Mouse (Mus musculus) kidney, adult 8-10 months (tissue): ENCODE measurements at regions not wholly inside any gene's neighbourhood (a gene's known extent, or its start where the extent isn't known, plus 50 kb on each side); places are given as distances from the start of the nearest gene placed in this dataset.
A peak's percentile ranks its signal among the peaks of the same experiment; 100 is the strongest.
"Not testable (repeated sequence)": the region's sequence is repeated elsewhere in the genome, so short reads cannot be mapped to it uniquely, and the experiment has no call there.

Experiments used
- DNase-seq, 2 experiments: peaks; one replicate each; pipeline ENCODE4 v3.0.0; 2022

GRCm38 (mm10) chr11:111971001-111971400 lies 811.0 kb upstream of the Sox9 start:
- DNase-seq: no peak

DNA sequence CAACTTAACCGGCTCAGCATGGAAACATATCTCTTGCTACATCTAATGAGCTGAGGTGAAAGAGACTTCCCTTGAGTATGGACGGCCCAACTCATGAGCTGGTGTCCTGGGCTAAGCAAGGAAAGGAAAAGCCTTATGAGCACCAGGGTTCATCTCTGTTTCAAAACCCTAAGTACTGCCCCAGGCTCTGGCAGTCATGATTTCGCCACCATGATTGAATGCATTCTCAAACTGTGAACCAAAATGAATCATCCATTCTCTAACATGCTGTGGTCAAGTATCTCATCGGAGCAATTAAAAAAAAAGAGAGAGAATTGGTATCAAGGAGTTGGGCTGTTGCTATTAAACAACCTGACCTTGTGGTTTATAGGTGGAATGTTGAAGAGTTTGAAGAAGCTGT lies 803.4 kb upstream of the Sox9 start:
- DNase-seq: no peak

GRCm38 (mm10) chr11:111996395-111996794 lies 785.6 kb upstream of the Sox9 start:
- DNase-seq: no peak

- DNase-seq: not testable (repeated sequence)
Observed at GRCm38 (mm10) chr11:112010848-112011247, 771.2 kb upstream of the Sox9 start.

DNA sequence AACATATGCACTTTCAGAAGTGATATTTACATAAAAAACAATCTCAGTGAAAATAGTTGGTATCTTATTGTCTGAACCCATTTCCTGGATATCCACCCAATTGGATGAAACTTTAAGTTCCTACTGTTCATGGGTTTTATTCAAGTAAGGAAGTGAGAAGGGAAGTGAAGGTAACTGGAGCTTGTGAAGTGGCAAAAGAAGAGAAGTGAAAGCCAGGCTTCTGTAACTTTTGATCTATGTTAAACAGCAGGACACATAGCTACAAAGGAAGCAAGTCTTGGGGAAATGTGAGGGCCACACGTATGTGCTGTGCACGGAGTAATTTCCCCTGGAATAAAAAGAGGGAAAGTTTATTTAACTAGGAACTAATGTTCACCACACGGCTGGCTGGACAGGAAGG lies 764.1 kb upstream of the Sox9 start:
- no peak for DNase-seq

GRCm38 (mm10) chr11:112028031-112028430 lies 754.0 kb upstream of the Sox9 start:
- no peak for DNase-seq

- no peak for DNase-seq
Observed at GRCm38 (mm10) chr11:112038741-112039140, 743.3 kb upstream of the Sox9 start.

DNA sequence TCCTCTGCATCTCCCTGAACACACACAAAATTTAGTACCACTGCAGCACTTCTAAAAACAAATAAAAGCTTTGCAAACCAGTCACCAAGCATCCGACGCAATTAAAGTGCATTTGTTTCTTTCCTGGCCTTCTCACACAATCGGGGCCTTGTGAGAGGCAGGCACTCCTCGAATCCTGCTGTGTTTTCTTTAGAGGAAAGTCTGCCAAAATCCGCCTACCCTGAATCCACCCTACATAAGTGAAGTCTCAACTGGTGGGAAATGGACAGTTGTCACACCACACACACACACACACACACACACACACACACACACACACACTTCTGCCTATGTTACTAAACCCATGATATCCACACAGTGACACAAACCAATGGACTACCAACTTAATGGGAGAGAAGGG lies 737.6 kb upstream of the Sox9 start:
- DNase-seq: no peak

GRCm38 (mm10) chr11:112045353-112045752 lies 736.7 kb upstream of the Sox9 start:
- no peak for DNase-seq

- no peak for DNase-seq
Observed at GRCm38 (mm10) chr11:112050362-112050761, 731.7 kb upstream of the Sox9 start.

DNA sequence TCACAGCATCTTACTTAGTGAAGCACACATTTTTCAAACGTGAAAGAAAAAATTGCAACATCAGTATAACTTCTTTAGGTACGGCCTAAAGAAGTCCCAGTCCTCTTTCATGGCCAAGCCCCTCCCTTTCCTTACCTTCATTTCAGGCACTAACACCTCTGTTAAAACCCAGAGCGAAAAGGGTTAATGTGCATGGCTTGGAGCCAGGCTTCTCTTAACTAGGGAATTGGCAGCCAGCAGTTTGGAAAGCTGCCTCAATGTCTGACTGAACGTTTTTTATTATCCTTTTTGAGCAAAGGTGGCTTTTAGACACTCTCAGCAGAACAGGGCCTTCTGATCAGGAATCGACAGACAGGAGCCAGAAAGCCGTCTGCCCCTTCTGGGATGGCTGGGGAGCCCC lies 726.4 kb upstream of the Sox9 start:
- peak; percentile 73 to 86 for DNase-seq

- DNase-seq: no peak
Observed at GRCm38 (mm10) chr11:112067176-112067575, 714.8 kb upstream of the Sox9 start.

GRCm38 (mm10) chr11:112068821-112069220 lies 713.2 kb upstream of the Sox9 start:
- DNase-seq: no peak

GRCm38 (mm10) chr11:112071571-112071970 lies 710.5 kb upstream of the Sox9 start:
- no peak for DNase-seq

DNA sequence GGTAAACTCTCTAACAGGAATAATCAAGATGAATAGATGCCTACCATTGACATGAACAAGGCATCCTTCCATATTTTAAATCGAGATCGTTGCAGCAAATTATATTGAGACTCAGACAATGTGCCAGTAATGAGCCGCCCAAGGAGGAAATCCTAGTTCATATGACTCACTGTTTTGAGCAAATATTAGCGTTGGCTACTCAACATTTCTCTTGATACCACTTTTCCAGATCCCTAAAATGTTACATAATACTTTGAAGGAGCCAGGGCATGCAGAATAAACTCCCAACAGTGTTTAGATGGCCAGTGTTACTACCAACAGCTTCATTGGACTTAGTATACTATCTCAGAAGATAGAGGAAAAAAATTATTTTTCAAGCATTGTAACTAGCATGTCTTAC lies 700.6 kb upstream of the Sox9 start:
- DNase-seq: no peak

DNA sequence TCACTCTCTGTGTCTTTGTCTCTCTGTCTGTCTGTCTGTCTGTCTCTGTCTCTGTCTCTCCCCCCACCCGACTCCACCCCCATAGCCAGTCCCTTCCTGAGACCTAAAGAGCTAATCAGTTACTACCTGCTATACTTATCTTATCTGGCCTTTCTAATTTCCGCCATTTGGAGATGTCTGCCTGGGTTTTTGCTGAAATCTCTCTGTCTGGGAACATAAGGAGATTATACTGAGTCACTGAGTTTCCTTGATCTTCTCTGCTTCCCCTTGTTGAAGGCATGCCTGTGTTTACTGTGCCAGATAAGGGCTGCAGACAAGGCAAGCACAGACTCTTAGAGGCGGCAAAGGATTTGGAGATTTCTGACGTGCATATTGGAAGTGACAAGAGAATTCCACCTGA lies 699.0 kb upstream of the Sox9 start:
- DNase-seq: no peak

- DNase-seq: no peak
Observed at GRCm38 (mm10) chr11:112092168-112092567, 689.9 kb upstream of the Sox9 start.

DNA sequence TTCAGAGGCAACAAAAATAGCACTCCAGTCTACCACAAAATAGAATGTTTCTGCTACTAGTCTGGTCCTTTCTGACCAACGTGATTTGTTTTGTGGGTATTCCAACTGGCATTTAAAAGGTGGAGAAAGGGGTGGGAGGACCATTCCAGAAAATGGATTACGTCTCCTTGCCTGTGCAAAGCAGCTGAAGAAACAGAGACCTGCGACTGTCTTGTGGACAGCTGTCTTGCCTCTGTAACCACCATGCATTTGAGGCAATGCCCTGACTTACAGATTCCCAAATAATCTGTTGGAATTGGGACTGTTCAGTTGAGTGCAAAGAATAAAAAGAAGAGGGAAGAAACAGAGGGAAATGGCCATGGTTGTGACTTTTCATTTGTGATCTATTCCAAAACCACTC lies 687.0 kb upstream of the Sox9 start:
- no peak for DNase-seq

GRCm38 (mm10) chr11:112098161-112098560 lies 683.9 kb upstream of the Sox9 start:
- DNase-seq: no peak

DNA sequence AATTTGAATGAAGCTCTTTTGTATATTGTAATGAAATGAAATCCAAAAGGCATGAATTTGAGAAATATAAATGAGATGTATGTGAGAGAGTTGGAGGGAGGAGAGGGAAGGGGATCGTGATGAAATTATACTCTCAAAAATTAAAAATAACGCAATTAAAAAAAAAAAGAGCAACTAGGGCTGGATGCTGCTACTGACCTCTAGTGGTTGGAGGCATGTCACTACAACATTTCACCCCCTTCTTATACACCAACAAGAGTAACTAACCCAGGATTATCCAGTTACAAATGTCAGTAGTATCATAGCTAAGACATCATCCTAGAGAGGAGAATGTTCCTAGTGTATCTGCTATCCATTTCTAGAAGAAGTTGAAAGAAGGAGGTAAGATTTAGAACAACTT lies 678.8 kb upstream of the Sox9 start:
- DNase-seq: no peak

- DNase-seq: no peak
Observed at GRCm38 (mm10) chr11:112106891-112107290, 675.1 kb upstream of the Sox9 start.

- no peak for DNase-seq
Observed at GRCm38 (mm10) chr11:112107314-112107713, 674.7 kb upstream of the Sox9 start.

DNA sequence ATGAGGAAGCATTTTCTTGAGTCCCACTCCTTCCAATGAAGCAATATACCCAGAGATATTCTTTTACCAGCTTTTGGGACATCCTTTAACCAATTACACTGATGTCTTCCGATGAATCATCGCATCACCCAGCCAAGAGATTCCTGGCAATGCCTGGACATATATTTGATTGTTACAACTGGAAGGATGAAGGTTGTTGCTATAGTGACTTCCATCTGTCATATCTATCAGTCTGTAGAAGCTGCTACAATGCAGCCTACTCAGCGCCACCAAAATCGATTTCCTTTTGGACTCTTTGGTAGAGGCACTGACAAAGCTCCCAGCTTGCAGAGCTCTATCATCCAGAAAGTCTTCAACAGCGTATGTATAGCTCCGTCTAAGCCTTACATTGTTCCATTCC lies 661.0 kb upstream of the Sox9 start:
- DNase-seq: no peak

GRCm38 (mm10) chr11:112121831-112122230 lies 660.2 kb upstream of the Sox9 start:
- DNase-seq: no peak

DNA sequence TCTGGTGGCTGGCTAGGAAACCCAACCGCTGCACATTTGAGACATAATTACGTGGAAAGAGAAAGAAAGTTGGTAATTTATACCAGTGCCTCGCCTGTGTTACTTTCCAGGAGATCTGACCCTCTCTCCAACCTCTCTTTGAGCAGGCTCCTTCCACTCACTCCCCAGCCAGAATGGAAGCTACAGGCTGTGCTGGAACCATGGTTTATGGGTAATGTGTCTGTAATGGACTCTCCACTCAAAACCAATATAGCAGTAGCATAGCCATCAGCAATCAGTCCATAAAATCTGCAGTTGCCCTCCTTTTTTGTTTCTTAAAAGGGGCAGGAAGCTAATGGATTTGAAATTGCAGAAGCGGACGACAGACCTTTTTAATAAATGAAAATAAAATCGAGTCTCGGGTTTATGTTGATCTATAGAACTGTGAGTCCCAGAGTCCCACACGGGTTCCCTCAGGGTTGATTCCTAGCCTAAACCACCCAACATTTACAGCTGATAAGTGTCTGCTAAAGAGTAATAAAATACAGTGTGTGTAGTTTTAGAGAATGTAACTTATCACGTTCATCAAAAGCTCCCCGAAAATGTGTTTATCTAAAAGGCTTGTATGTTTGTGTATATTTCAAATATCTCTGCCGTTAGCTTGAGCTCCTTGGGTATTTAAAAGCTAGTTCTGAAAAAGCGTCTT lies 656.6 kb upstream of the Sox9 start:
- no peak for DNase-seq

GRCm38 (mm10) chr11:112130090-112130489 lies 651.9 kb upstream of the Sox9 start:
- no peak for DNase-seq
